Mouse (Mus musculus): Measurements from ENCODE around the gene Hspg2.

The Hspg2 gene

GRCm38 (mm10) chr4:137461217-137461616 is 7.4 kb upstream of the Hspg2 start:
- in situ Hi-C loops (cut with MboI, MseI), result no loop called here

- in situ Hi-C loops (cut with MboI, MseI), result no loop called here
Measured at GRCm38 (mm10) chr4:137461981-137462690, 6.4 kb upstream of the Hspg2 start.

- in situ Hi-C loops (cut with MboI, MseI), result no loop called here
Measured at GRCm38 (mm10) chr4:137465125-137465787, 3.3 kb upstream of the Hspg2 start.

- in situ Hi-C loops (cut with MboI, MseI), result no loop called here
Measured at GRCm38 (mm10) chr4:137466991-137467390, 1.6 kb upstream of the Hspg2 start.

- in situ Hi-C loops (cut with MboI, MseI), result no loop called here
Measured at GRCm38 (mm10) chr4:137467525-137467924, 1.0 kb upstream of the Hspg2 start.

GRCm38 (mm10) chr4:137469081-137469844 is 694 bp downstream of the Hspg2 start:
- in situ Hi-C loops (cut with MboI, MseI), result no loop called here

- in situ Hi-C loops (cut with MboI, MseI), result no loop called here
Measured at GRCm38 (mm10) chr4:137469845-137470692, 1.5 kb downstream of the Hspg2 start.

- in situ Hi-C loops (cut with MboI, MseI), result no loop called here
Measured at GRCm38 (mm10) chr4:137470701-137471317, 2.2 kb downstream of the Hspg2 start.

- in situ Hi-C loops (cut with MboI, MseI), result no loop called here
Measured at GRCm38 (mm10) chr4:137471326-137471725, 2.8 kb downstream of the Hspg2 start.

GRCm38 (mm10) chr4:137473240-137473639 is 4.7 kb downstream of the Hspg2 start:
- in situ Hi-C loops (cut with MboI, MseI), result no loop called here

GRCm38 (mm10) chr4:137473701-137474388 is 5.3 kb downstream of the Hspg2 start:
- in situ Hi-C loops (cut with MboI, MseI), result no loop called here

- in situ Hi-C loops (cut with MboI, MseI), result no loop called here
Measured at GRCm38 (mm10) chr4:137474694-137475093, 6.1 kb downstream of the Hspg2 start.

GRCm38 (mm10) chr4:137475271-137476050 is 6.9 kb downstream of the Hspg2 start:
- in situ Hi-C loops (cut with MboI, MseI), result no loop called here

GRCm38 (mm10) chr4:137476065-137476760 is 7.6 kb downstream of the Hspg2 start:
- in situ Hi-C loops (cut with MboI, MseI), result no loop called here

- in situ Hi-C loops (cut with MboI, MseI), result no loop called here
Measured at GRCm38 (mm10) chr4:137476761-137477237, 8.2 kb downstream of the Hspg2 start.

GRCm38 (mm10) chr4:137477611-137478010 is 9.0 kb downstream of the Hspg2 start:
- in situ Hi-C loops (cut with MboI, MseI), result no loop called here

- in situ Hi-C loops (cut with MboI, MseI), result no loop called here
Measured at GRCm38 (mm10) chr4:137478306-137478705, 9.7 kb downstream of the Hspg2 start.

- in situ Hi-C loops (cut with MboI, MseI), result no loop called here
Measured at GRCm38 (mm10) chr4:137479757-137480156, 11.2 kb downstream of the Hspg2 start.
